Mouse (Mus musculus): ENCODE results near the gene Zmiz1. TPM values are rescaled to one million over a fixed set of nuclear protein-coding genes. Genes with fewer than 3 reads are reported as not detected.

The Zmiz1 gene
- total RNA-seq, 4 experiments from 2014 or later = 18.5 to 28.7 (median 21.8) TPM

DNA sequence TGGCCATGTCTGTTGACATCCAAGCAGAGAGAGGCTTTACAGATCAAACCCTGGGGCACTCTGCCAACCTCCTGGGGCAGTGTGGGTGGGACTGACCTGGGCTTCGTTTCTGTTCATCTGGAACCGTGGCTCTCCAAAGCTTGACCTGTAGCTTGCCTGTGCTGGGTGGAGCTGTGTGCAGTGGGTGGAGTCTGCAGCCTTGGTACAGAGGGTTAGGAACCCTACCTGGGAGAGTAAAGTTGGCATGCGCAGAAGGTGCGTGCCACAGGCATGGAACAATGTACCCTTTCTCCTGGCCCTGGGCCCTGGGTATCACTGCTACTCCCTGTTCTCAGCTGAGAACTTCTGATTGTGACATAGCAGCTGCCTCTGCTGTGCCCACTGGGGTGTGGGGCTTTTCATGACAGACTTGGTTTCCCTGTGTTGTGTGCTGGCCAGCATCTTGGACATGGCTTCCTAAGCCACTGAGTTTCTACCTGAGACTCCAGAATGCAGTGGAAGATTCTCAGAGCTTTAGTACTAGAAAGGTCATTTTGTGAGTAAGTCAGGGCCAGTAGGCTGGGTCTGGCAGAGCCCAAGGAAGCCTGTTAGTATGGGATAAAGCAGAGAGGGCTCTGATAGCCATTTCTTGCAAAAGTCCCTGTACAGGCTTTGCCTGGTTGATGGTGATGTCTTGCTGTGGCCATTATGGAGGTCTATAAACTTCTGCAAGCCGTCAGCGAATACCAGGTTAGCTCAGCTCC, 30.5 kb downstream of the Zmiz1 start:
- peak in 1 of 2 experiments; percentile 39 for DNase-seq (ENCODE audit: low spot score in 2 of 2)

DNA sequence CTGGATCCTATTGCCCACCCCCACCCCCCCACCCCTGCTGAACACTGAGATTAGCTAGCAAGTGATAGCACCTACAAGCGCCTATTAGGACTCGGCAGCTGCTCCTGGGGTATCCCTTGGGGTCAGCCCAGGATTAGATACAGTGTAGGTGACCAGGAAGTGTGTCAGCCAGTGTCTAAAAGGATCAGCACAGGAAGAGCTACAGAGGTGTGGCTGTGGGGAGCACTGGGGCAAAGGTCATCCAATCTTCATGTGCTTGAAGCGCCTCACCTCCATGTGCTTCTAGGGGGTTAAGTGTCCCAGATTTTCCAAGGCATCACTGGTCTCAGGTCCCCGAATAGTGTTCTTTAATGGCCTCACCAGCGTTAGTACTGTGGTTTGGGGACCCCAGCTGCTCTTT, 33.0 kb downstream of the Zmiz1 start:
- no peak for DNase-seq (ENCODE audit: low spot score in 2 of 2)

DNA sequence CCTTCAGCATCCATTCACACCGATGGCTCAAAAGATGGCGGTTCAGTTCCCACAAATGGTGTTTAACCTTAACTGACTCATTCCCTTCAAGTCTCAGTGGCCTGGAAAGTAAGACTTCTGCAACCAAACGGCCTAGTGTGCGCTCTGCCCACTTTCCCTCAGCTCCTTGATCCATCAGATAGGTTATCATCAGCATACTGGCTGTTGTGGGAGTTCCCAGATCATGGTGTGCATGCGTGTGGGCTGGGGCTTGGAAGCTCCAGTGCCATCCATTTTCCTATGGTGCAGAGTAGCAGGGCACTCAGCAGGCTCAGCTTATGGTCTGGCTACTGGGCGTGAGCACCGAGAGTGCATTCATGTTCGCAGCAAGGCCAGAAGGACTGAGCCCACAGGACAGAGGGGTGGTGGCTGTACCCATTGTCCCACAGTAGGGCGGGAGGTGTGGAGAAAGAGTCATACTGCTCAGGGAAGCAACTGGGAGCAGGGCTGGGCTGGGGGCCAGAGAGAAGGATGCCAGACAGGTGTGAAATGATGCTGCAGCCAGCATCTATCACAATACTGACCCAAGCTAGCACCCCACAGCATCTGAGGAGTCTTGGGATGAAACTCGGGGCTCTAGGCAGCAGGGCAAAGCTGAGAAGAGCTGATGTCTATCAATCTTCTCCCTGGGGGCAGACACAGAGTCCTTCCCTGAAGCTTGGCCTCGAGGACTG, 33.7 kb downstream of the Zmiz1 start:
- no peak for DNase-seq (ENCODE audit: low spot score in 2 of 2)

DNA sequence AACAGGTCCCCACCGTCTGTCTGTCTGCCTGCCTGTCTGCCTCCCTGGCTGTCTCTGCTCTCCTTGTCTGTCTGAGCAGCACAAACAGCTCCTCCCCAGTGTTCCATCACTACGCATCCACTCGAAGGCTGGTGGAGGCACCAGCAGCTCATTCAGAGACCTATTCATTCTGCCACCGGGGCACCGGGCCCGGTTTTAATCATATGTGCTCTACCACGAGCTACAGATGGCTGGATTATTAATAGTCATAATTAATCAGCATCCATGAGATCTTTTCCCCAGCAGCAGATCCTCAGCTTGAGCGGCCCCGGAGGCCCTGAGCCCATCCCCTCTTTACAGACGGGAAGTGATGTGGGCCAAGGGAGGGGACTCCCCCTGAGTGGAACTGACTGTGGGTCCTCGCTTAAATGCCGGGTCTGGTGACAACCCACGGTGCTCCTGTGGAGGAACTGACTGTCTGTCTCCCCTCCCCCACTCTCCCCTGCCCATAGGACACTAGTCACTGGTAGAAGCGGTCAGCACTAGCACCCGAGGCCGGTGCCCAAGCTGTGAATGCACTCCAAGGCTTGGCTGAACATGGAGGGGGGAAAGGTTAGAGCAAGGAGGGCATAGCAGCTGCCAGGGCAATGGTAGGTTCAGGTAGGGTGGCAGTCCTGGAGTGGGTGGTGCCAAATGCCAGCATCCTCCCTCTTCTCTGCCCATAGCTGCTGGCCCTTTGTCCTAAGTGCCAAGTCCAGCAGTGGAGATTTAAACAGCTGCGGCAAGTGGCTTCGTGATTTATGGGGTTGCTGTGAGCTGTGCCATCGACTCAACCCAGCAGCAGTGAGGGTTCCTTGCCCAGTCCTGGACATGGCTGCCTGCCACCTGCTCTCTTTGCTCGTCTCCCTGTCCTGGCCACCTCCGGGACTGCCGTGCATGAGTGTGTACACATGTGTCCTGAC, 34.6 kb downstream of the Zmiz1 start:
- DNase-seq (ENCODE audit: low spot score in 2 of 2) = peak; percentile 55 to 76

DNA sequence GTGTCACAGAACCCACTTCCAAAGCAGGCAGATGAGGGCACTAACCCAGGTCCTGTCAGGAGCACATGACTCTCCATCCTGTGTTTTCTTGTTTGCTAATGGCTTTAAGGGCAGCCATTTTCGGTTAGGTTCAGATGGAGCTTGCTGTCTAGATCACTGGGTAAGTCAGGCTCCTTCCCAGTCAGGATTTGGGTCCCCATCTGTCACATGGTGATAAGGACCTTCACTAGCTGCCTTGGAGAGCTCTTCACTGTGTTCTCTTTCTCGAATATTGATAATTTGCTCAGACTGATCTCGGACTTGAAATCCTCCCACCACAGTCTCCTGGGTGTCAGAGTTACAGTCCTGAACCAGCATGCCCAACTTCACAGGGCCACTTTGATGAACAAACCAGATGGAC, 35.8 kb downstream of the Zmiz1 start:
- no peak for DNase-seq (ENCODE audit: low spot score in 2 of 2)

DNA sequence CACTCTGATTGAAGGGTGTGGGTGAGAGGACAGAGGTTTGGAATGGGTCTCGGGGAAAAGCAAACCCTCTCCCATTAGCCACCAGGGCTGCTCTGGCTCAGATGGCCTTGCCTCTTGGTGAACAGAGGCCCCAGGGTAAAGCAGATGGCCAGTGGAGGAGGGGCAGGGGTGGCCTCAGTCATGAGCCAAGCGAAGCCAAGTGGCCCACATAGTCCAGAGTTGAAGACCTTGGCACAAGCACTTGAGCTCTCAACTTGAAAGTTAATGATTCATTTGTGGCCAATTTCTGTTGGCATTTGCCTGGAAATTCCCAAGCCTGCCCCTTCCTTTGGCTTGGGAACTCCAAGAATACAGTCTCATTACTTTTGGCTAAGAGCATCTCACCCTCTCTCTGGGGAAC, 37.1 kb downstream of the Zmiz1 start:
- peak in 1 of 2 experiments; percentile 46 for DNase-seq (ENCODE audit: low spot score in 2 of 2)

DNA sequence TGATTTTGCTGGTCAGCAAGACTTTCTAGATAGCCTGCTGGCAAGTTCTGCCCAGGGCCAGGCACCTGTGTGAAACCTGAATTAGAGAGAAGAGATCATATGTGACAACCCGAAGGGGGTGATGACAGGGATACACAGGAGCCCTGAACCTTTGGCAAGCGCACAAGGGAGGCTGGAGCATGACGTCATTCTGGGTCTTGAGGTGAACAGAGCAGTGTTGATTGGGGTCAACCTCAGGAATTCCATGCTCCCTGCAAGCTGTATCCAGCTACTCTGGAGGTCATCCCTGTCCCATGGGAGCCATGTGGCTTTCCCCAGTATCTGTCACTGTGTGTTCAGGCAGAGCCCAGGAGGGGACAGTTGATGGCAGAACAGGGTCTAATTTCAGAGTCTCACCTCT, 38.0 kb downstream of the Zmiz1 start:
- peak in 1 of 2 experiments; percentile 47 for DNase-seq (ENCODE audit: low spot score in 2 of 2)

DNA sequence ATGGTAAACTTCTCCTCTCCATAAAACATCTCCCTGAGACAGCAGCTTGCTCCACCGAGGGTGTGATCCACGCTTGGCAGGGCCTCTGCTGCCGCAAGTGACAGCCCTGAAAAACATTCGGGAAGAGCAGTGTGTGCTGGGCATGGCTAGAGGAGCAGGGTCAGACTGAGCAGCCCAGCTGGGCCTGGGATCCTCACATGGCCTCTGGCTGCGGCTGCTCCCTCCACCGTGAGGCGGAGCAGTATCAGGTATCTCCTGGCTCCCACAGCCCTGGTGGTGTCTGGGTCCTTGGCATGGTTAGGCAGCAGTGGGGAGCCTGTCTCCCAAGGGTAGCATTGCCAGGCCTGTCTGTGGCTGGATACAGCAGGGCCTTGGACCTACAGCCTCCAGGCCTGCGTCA, 38.6 kb downstream of the Zmiz1 start:
- peak; percentile 80 to 90 for DNase-seq (ENCODE audit: low spot score in 2 of 2)

DNA sequence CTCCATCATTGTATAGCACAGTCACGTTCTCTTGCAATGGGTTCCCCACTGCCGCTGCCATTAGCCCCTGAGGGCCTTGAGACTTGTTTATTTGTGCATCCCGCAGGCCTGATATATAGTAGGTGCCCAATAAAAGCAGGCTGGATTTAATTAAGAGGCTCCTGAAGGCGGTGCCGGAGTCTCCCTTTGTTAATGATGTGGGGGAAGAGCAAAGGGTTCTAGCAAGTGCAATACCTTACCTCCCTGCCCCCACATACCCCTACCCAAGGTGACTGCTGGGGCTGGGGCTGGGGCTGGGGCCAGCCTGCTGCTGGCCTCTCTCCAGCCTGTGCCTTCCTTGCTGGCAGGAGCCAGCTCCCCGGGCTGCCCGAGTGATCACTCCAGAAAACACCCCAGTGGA, 39.4 kb downstream of the Zmiz1 start:
- DNase-seq (ENCODE audit: low spot score in 2 of 2) = no peak

DNA sequence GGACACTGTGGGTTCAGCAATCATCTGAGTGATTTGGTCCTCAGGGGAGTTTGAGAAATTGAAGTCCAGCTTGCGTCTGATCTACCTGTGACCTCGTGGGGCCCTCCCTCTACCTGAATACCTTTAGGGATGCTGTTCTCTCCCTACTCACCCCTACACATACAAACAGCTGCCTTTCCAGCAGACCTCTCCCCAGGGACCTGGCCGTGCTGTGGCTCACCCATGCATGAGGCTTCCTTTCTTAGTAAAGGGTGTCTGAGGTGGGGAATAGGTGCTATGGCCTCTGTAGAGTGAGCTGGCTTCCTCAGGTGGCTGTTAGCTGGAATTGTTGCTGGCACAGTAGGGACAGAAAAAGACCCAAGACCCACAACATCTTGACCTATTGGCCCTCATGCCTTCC, 40.5 kb downstream of the Zmiz1 start:
- no peak for DNase-seq (ENCODE audit: low spot score in 2 of 2)

DNA sequence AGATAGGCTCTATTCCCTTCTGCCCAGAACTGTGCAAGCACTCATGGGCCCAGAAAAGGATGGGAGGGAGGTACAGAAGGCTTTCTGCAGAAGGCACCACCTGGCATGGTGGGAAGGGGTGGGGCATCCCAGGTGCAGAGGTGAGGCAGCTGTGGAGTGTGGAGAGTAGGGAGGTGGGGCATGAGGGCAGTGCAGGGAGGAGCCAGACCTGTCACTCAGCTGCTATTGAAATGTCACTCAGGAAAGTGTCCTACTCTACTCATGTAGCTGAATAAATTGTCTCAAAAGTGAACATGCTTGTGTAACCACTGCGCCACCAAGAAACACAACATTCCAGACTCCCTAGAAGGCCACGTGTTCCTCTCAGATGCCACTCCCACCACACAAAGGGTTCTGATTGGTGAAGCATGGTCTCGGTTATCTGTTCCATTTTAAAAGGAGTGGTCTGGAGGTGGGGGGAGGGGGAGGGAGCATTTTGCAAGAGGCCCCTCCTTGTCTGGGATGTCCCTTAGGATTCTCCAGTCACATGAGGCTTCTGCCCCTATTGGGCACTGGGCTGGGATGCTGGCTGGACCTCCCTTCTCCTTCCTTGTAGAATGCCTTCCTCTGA, 41.6 kb downstream of the Zmiz1 start:
- DNase-seq (ENCODE audit: low spot score in 2 of 2) = no peak

DNA sequence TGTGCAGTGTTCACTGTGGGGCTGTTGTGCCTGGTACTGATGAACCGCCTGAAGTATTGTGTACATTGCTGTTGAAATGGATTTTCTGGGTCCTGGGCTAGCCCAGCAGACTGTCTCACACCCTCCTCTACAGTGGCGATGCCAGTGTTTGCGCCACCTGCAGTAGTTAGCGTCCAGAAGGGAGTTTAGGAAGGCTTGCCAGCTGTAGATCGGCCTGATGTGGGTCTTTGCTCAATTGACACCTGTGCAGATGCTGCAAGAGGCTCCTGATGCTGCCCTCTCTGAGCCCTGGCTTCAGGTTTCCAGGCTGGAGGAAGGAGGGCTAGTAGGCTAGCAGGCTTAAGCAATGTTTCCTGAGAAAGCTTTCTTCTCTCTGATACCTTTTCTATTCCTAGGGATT, 42.5 kb downstream of the Zmiz1 start:
- DNase-seq (ENCODE audit: low spot score in 2 of 2) = no peak

DNA sequence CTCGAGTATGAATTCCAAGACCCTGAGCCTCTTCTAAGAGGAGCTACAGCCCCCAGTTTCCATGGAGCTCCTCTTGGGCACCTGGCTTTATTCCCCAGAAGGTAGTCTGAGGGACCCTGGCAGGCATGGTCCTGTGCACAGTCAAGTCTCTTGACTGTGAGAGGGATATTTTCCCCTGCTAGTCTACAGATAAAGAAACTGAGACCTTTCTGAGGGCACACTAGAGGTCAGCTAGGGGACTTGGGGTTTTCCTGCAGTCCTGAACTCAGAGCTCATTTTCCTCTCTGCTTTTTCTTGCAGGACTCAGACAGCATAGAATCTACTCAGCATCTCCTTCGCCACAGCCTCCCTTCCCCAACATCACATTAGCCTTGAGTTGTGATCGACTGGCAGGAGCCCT, 43.4 kb downstream of the Zmiz1 start:
- DNase-seq (ENCODE audit: low spot score in 2 of 2) = no peak

DNA sequence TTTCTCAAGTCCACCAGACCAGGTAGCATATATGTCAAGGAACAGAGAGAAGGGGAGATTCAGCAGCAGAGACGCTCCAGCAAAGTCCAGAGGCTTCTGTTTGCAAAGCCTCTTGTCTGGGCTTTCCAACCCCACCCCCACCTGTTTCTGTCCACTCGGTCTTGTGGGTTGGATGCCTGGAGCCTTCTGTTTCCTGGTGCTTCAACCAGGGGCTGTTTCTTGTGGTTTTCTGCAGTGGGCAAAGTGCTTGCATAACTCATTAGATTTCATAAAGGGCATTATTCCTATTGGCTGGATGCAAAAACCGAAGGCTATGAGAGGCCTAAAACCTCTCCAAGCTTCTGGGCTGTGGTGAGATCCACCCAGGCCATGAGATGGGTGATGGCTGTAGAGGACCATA, 45.3 kb downstream of the Zmiz1 start:
- DNase-seq (ENCODE audit: low spot score in 2 of 2) = no peak

DNA sequence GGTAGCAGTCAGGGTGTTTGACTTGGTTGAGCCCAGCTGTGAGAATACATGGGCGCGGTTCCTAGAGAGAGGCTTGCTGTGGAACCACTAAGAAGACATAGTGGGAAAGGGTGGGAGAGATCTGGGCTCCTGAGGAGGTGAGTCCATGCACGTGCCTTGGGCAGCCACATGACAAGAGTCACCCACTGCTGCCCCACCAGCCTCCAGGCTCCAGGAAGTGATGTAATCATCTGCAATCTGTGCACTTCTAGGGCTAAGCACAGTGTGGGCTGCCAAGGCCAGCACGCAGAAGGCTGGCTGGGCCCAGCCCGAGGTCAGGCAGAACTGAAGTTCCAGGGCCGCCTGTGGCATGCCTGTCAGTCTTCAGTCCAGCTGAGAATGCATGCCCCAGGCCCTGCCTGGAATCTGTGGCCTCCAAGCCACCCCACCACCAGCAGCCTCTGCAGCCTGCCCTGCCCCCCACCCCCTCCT, 46.3 kb downstream of the Zmiz1 start:
- DNase-seq (ENCODE audit: low spot score in 2 of 2) = no peak

DNA sequence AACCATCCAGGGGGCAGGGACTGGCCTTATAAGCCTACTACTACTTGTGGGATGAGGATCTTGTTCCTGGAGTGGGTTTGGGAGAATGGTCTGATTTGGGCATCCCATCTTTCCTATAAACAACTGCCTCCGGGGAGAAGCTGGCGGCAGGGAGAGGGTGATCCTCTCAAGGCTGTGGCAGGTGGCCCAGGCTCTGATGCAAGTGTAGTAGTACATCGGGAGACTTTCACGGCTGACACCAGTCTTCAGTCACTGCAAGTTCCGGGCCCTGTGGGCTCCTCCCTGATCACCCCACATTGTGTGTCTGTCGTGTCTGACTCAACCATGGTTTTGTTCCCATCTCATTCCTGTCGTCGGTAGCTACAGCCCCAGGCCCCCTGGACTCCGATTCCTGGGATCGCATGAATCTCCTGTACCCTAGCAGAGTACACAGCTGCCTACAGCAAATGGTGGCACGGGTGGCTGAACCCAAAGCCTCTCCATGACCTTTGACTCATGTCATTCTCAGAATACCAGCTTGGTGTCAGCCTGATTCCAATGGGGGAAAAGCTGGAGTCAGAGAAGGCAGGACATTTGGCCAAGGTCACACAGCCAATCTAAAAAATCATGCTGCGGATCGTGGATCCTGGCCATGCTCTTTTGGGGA, 49.2 kb downstream of the Zmiz1 start:
- DNase-seq (ENCODE audit: low spot score in 2 of 2) = peak; percentile 59 to 67

DNA sequence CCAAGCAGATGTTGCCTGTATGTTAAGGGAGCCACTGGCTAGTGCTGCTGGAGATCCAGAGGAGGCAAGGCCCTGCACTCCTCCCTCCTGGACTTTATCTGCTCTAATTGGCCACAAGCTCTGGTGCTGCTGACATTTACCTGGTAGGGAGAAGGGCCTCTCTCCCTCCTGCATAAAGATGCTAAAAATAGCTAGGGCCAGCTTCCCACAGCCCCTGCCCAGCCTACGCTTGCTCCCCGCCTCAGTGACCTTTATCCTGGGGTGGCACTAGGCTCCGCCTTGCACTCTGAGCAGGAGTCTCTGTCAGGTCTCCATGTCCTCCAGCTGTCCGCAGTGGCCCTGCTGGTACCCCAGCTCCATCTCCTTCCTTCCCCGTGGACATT, 49.8 kb downstream of the Zmiz1 start:
- DNase-seq (ENCODE audit: low spot score in 2 of 2) = peak; percentile 53 to 71

DNA sequence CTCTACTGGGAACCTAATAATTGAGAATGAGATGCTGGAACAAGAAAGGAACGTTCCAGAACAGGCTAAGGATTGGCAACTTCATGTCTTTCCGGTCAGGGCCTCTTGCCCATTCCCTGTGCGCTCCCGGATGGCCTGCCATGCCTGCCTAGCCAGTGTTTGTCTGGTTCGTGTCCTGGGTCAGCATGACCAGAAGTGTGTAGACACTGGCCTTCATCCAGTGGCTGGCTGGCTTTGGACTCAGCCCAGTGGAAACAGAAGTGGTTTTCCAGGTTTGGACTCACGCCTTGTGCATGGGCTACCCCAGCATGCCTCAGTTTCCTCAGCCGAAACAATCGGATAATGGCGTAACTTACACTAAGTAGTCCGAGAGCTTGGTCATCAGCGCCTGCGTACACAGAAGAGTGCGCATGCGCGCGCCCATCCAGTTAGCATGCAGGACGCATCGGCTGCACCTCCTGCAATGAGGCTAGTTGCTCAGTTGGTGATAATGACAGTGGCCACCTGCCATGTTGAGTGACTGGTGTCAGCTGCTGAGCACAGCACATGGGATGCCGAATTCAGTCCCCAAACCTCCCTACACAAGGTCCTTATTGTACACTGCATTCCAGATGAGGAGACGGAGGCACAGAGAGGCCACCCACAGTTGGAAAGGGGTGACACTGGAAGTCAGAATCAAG, 50.6 kb downstream of the Zmiz1 start:
- DNase-seq (ENCODE audit: low spot score in 2 of 2) = no peak

DNA sequence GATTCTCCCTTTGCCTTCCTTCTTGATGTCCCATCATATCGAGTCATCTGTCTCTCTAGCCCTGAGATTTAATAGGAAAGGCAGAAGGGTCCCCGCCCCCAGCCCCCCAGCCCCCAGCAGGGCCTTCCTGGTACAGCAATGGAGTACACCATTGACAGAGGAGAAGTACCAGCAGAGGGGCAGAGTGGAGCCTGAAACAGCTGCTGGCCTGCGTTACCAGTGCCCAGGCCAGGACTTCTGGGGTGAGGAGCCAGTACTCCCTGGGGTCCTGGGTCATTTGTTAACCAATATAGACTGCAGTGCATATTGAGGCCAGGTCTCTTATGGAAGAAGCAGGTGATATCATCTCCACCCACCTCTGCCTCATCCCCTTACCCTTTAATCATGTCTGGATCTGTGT, 51.4 kb downstream of the Zmiz1 start:
- DNase-seq (ENCODE audit: low spot score in 2 of 2) = no peak

DNA sequence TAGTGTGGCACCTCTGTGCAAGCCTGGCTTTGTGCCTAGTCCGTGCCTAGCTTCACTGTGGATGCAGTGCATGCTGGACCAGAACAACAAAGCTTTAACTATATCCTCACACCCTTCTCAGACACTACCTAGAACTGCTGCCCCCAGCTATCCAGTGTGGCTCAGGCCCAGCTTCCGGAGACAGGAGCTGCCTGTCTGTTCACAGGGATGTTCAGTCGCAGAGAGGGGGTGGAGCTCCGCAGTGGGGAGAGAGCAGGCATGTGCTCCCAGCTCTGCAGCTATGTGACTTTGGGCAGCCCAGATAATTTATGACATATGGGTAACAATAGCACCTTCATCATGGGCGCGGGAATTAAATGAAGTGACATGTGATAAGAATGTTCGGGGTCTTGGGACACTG, 52.0 kb downstream of the Zmiz1 start:
- DNase-seq (ENCODE audit: low spot score in 2 of 2) = no peak
